Mouse (Mus musculus) olfactory bulb, adult 2 months (tissue): ENCODE data around the gene Shroom3.

ENCODE experiments used
- CTCF ChIP-seq: fragments of 200-500 bp; IDR thresholded peaks from 2 replicates; pipeline ENCODE4 v1.5.1; 2012; ENCODE audit warnings: low read depth, mild to moderate bottlenecking, low read length, moderate library complexity; ENCODE audit not compliant: insufficient read depth
- POLR2A ChIP-seq: fragments of 200-500 bp; IDR thresholded peaks from 2 replicates; pipeline ENCODE4 v1.6.1; 2012; ENCODE audit warnings: mild to moderate bottlenecking, low read depth, low read length, moderate library complexity; ENCODE audit not compliant: insufficient read depth

- TF ChIP-seq POLR2A (no peak), CTCF (no peak)
These were observed 308.9 kb downstream of the Shroom3 start for GRCm38 (mm10) chr5:92992106-92992505.
